Mouse (Mus musculus): Measurements from ENCODE around the gene Lhx1. TPM values are rescaled to one million over a fixed set of nuclear protein-coding genes. Genes with fewer than 3 reads are reported as not detected.

Lhx1 gene
- total and polyA plus RNA-seq, 2 experiments from 2014 or later, result 21.3 to 44.9 TPM

DNA sequence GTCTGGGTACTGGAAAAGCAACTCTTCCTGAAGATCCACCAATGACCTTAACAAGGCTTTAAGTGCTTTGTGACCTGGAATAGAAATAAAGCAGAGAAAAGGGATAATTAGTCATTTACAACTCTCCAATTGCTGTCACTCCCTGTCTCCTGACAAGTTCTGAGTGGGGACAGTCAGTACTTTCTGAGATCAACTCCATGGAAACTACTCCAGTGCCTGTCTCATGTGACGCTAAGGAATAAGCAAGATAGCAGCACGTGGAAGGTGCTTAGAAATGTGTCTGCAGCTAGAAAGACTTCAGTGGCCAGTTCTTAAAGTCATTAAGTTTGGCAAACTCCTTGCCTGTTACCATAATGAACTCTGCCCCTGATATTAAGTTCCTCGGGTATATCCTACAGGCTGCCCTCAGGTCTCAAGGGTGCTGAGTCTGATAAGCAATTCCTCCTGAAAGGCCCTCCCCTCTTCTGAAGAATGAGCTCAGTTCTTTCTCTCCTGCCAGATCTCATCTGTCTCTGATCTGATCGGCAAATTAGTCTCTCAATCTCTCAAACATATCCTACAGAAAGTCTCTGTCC is 52.2 kb downstream of the Lhx1 start:
- H3K27ac ChIP-seq (ENCODE audit: low read depth, low read length), result no peak overlapping the region
- no peaks in the 10 kb centered on the region for H3K9me3 ChIP-seq (ENCODE audit: low read length)
- ATAC-seq (ENCODE audit: low FRiP score) (no peak), DNase-seq (ENCODE audit: low spot score) (no peak)
- H3K27me3 ChIP-seq (ENCODE audit: insufficient read depth, low read length), result no peaks in the 10 kb centered on the region
- peaks cover 13% of the 10 kb centered on the region; the same call in 1 of the 2 replicates for H3K36me3 ChIP-seq (ENCODE audit: insufficient read depth, low read length)
- H3K4me1 ChIP-seq (ENCODE audit: insufficient read depth, low read length), result no peaks in the 10 kb centered on the region
- TF ChIP-seq CTCF (IDR thresholded peaks at IDR 0.05), result no peak
- H3K9ac ChIP-seq (replicated peaks; ENCODE audit: low read length, poor library complexity, severe bottlenecking), result no peak overlapping the region
- WGBS, result 85% methylated on average over 4 of the region's 4 CpGs
- no peak overlapping the region for H3K4me2 ChIP-seq (ENCODE audit: low read depth, low read length, poor library complexity, severe bottlenecking)
- no peak overlapping the region for H3K4me3 ChIP-seq (ENCODE audit: low read depth, low read length)

Other genes starting within 250 kb of the Lhx1 start
- 24.8 and 27.3 TPM in 2 replicates for gene Aatf, start 12.0 kb downstream of the Lhx1 start, total RNA-seq (2014; rRNA removed)
- 34.9 and 39.2 TPM in 2 replicates for gene Aatf, start 12.0 kb downstream of the Lhx1 start, polyA plus RNA-seq (2015; fragmentation: Nextera tagmentation; extraction: Ambion mirVana)